Mouse (Mus musculus) stomach, embryonic 16.5 days (tissue): ENCODE data around the gene Retreg3. TPM values are rescaled to one million over a fixed set of nuclear protein-coding genes. Genes with fewer than 3 reads are reported as not detected.

Experiments
- ATAC-seq: fragments of 200-750 bp; cut with Nextera tagmentation; 2 replicates; pipeline ENCODE4 v1.8.0; 2017; ENCODE audit warnings: moderate number of reproducible peaks, moderate TSS enrichment; ENCODE audit not compliant: insufficient read depth, low FRiP score
- H3K27ac ChIP-seq: fragments of 300-500 bp; sonication (generic); 2 replicates; pipeline ENCODE4 v1.5.1; 2014; ENCODE audit warnings: low read length
- H3K27me3 ChIP-seq: fragments of 300-500 bp; sonication (generic); 2 replicates; pipeline ENCODE4 v1.6.1; 2014; ENCODE audit warnings: low read length, control low read depth, mixed read lengths; ENCODE audit not compliant: control insufficient read depth, insufficient read depth
- H3K36me3 ChIP-seq: fragments of 300-500 bp; sonication (generic); 2 replicates; pipeline ENCODE4 v1.6.1; 2014; ENCODE audit warnings: low read length; ENCODE audit not compliant: control insufficient read depth, insufficient read depth
- H3K4me1 ChIP-seq: fragments of 300-500 bp; sonication (generic); 2 replicates; pipeline ENCODE4 v1.6.1; 2014; ENCODE audit warnings: low read length, control low read depth, mixed read lengths; ENCODE audit not compliant: control insufficient read depth, insufficient read depth
- H3K4me2 ChIP-seq: fragments of 300-500 bp; sonication (generic); 2 replicates; pipeline ENCODE4 v1.6.1; 2014; ENCODE audit warnings: low read depth, low read length, mixed read lengths
- H3K4me3 ChIP-seq: fragments of 300-500 bp; sonication (generic); replicated peaks from 2 replicates; pipeline ENCODE4 v1.5.1; 2014; ENCODE audit warnings: mild to moderate bottlenecking, low read length
- H3K9ac ChIP-seq: fragments of 300-500 bp; sonication (generic); 2 replicates; pipeline ENCODE4 v1.6.1; 2014; ENCODE audit warnings: low read length
- H3K9me3 ChIP-seq: fragments of 300-500 bp; sonication (generic); replicated peaks from 2 replicates; pipeline ENCODE4 v1.6.1; 2016; ENCODE audit warnings: low read length, control low read depth; ENCODE audit not compliant: control insufficient read depth
- WGBS: fragments of 180-500 bp; shearing (Covaris S2); extraction: QIAGEN DNeasy Blood & Tissue Kit; methylation state at CpG from one replicate; pipeline ENCODE4 v1.1.7; 2014; 5-methylcytosine and 5-hydroxymethylcytosine counted together
- polyA plus RNA-seq: library from polyadenylated mRNA; unstranded; fragments of >200 nt; fragmentation: Nextera tagmentation; extraction: Ambion mirVana; gene quantifications from 2 replicates; pipeline ENCODE4 v1.2.1, GENCODE M21; 2015

The Retreg3 gene
- polyA plus RNA-seq: 18.7 and 20.1 TPM in 2 replicates

DNA sequence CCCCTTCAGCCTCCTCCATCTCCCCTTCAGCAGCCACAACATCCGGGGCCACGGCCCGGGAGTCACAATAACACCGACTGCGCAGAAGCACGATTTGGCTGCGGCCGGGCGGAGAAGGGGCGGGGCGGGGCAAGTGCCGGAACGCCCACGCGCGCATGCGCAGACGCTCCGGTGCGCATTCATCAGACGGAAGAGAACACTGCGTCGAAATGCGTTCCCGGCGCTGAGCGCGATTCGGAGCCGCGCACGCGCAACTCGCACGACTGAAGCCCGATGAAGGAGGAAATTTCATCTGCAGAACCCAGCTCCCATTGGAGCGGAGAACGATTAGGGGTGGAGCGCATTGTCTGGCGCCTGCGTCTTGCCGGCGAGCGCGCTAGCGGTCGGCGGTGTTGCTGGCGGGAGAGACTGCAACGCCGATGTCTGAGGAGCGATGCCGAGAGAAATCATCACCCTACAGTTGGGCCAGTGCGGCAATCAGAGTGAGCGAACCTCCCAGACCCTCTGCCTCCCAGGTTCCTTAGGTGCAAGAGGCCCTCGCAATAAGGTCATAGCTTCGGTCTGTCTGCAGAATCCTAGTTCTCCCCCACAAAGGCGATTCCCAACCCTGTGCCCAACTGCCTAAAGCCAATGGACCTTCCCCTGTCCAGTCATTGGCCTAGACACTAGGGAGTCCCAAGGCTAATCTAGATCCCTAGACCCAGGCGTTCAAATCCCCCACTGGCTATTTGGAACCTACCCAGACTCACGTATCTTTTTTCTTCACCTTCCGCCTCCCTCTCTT, at the start of gene Retreg3, which contains the start of gene Tubg1:
Gene Retreg3 (minus strand): TSS at position 133 of the 784 bp plus-strand sequence.
Gene Tubg1 (plus strand): TSS at position 178 of the 784 bp plus-strand sequence.
- peak within 1 kb of the TSS; percentile 93 for H3K9ac ChIP-seq
- ATAC-seq: peak; percentile 97
- WGBS: under 1% methylated on average over 61 of the region's 61 CpGs
- H3K4me3 ChIP-seq: peak within 1 kb of the TSS; percentile 93
- no peaks in the 10 kb centered on the region for H3K36me3 ChIP-seq
- peaks cover 18% of the 10 kb centered on the region for H3K4me1 ChIP-seq
- peak within 1 kb of the TSS; percentile 92 for H3K27ac ChIP-seq
- H3K4me2 ChIP-seq: peak within 1 kb of the TSS; percentile 96
- H3K9me3 ChIP-seq: no peaks in the 10 kb centered on the region
- H3K27me3 ChIP-seq: no peaks in the 10 kb centered on the region

DNA sequence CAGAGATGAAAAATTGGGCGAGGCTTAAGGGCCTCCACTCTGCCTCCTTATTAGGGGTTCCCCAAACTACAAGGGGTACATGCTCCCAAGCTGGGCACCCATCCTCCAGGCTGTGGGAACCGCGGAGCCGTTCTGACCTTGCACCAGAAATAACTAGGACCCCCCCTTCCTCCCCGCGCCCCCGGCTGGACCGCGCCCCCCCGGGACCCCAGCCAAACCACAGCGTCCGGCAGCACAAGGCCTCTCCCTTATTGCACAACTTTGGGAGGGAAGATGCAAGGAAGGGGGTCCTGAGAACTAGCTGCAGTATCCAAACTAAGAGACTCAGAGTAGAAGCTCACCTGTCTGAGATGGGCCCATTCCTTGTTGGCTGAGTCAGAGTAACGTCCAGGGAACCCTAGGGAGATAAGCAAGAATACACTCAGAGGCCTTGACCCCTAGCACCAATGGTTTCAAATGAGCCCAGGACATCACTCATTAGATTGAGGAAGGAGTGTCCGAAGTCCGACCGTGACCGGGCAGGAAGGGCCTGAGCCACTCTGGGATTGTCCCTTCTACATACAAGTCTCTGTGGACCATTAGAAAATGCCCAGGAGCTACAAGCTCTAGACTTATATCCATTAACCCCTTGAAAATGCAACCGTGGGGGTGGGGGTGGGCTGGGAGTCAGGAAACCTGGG, 48.7 kb upstream of the Retreg3 start:
- Histone ChIP-seq H3K4me2 (peak overlapping the region; percentile 92), H3K36me3 (peaks cover 22% of the 10 kb centered on the region), H3K9me3 (no peaks in the 10 kb centered on the region), H3K9ac (peak overlapping the region; percentile 90), H3K27ac (no peak overlapping the region), H3K27me3 (no peaks in the 10 kb centered on the region; the same call in 1 of the 2 replicates), H3K4me3 (peak overlapping the region; percentile 85), H3K4me1 (peaks cover 32% of the 10 kb centered on the region)
- no peak for ATAC-seq
- 71% methylated on average over 18 of the region's 18 CpGs for WGBS

DNA sequence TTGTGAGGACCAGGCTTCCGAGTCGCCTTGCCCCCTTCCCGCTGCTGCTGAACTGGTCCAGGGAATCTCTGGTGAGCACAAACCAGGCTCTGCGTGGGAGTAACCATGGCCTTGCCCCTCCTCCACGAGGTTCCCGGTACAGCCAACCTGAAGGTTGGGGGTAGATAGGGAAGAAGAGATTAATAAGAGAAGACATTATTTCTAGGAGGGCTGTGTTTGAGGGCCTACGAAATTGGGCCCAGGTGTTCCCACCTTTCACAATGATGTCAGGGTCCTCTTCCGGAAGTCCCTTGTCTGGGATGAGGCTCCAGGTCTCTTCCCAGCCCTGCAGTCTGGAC, 48.2 kb upstream of the Retreg3 start:
- H3K4me3 ChIP-seq: no peak overlapping the region
- ATAC-seq: no peak
- peaks cover 32% of the 10 kb centered on the region for H3K4me1 ChIP-seq
- H3K9me3 ChIP-seq: no peaks in the 10 kb centered on the region
- 68% methylated on average over 8 of the region's 8 CpGs for WGBS
- no peaks in the 10 kb centered on the region; the same call in 1 of the 2 replicates for H3K27me3 ChIP-seq
- no peak overlapping the region for H3K4me2 ChIP-seq
- peaks cover 25% of the 10 kb centered on the region for H3K36me3 ChIP-seq
- H3K9ac ChIP-seq: peak overlapping the region; percentile 90; the same call in 1 of the 2 replicates
- no peak overlapping the region for H3K27ac ChIP-seq

DNA sequence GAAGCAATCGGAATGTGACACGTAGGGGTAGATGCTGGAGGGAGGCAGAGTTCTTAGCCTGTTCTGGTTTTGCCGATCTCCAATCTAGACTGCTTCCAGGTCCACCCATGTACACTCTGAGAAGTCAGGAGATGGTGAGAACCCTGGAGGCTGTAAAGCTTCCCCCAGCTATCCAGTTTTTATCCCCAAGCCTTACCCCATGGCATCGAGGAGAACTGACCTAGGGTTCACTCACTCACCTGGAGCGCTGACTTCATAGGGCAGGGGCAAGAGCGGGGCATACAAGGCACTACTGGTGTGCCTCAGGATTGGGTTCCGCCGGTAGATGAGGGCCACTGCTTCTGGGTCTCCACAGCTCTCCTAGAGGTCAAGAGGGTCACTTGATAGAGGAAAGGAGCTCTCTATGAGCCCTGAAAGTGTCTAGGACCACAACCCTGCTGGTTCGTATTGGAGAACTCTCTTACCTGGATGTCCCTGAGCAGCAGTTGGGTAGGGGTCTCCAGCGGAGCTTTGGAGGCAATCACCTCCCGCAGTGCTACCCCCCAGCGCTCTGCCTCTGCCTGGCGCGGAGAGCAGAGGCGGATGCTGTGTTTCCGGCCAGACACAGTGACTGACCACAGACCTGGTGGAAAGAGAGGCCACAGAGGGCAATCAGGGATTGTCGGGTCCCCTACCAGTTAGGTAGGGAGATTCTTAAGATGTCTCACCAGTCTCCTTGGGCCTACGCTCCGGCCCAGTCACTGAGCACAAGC, 47.7 kb upstream of the Retreg3 start:
- H3K9ac ChIP-seq: no peak overlapping the region
- peaks cover 25% of the 10 kb centered on the region for H3K36me3 ChIP-seq
- H3K27ac ChIP-seq: no peak overlapping the region
- WGBS: 72% methylated on average over 19 of the region's 19 CpGs
- H3K4me3 ChIP-seq: no peak overlapping the region
- H3K4me2 ChIP-seq: no peak overlapping the region
- H3K9me3 ChIP-seq: no peaks in the 10 kb centered on the region
- no peak for ATAC-seq
- peaks cover 32% of the 10 kb centered on the region for H3K4me1 ChIP-seq
- H3K27me3 ChIP-seq: no peaks in the 10 kb centered on the region; the same call in 1 of the 2 replicates

DNA sequence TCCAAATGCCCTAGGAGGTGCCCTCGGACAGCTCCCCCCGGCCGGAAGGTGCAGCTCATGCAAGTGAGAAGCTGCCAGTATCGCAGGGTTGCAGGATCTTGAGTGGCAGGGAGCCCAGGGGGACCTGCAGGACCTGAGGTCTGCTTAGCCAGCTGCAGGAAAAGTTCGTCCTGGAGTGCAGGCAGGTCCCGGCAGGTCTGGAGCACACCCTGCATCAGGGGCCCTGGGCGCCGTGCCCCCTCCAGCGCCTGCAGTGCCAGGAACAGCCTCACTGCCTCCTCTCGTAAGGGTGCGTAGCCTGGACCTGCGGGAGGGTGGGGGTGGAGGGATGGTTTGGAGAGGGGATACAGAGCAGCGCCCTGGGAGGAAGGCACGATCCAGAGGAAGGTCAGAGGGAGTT, 46.7 kb upstream of the Retreg3 start:
- Histone ChIP-seq H3K9ac (0 out of 2 replicates have a peak overlapping the region, but pooled peaks have one; percentile 22), H3K27me3 (no peaks in the 10 kb centered on the region; the same call in 1 of the 2 replicates), H3K4me2 (peak overlapping the region; percentile 32; the same call in 1 of the 2 replicates), H3K9me3 (no peaks in the 10 kb centered on the region), H3K4me1 (peaks cover 30% of the 10 kb centered on the region), H3K36me3 (peaks cover 29% of the 10 kb centered on the region), H3K27ac (peak overlapping the region; percentile 28; the same call in 1 of the 2 replicates), H3K4me3 (0 out of 2 replicates have a peak overlapping the region, but pooled peaks have one; percentile 9)
- 72% methylated on average over 14 of the region's 14 CpGs for WGBS
- no peak for ATAC-seq

DNA sequence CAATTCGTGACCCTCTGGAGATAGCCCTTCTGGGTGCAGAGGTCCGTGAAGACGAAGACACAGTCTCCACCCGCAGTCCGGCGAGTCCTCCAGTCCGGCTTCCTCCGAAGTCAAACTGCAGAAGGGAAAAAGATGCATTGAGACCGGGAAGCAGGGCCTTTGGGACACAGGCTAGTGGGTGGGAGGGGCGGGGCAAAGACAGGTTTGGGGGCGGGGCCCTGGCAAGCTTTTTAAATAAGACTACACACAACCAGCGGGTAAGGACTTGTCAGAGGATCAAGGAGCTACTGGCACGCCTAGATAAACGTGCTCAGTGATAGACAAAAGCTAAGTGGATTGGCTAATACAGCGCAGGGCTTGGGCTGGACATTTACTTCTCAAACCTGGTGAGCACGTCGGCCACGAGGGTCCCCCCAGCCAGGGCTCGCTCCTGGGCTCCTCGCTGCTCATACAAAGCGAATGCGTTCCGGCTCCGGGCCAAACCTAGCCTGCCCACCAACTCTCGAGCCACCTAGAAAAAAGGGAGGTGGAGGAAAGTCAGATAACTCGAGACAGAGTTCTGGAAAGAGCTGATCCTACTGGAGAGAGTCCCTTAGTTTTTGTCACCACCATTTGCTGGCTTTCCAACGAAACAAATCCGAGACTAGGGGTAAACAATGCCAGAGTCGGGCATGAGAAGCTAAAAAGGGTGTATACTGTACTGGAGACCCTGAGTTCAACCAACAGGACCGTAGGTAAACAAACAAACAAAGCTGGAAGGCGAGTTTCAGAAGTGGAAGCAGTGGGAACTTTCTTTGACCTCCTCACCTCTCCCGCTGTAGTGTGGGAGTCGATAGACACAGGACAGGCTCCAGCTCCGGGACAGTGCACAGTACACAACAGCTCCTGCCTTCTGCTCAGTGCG, 45.2 kb upstream of the Retreg3 start:
- Histone ChIP-seq H3K27ac (peak overlapping the region; percentile 81), H3K4me2 (peak overlapping the region; percentile 49), H3K27me3 (no peaks in the 10 kb centered on the region; the same call in 1 of the 2 replicates), H3K9me3 (no peaks in the 10 kb centered on the region), H3K9ac (peak overlapping the region; percentile 34; the same call in 1 of the 2 replicates), H3K36me3 (peaks cover 31% of the 10 kb centered on the region), H3K4me3 (peak overlapping the region; percentile 38), H3K4me1 (peaks cover 30% of the 10 kb centered on the region)
- ATAC-seq: peak; percentile 68
- 48% methylated on average over 35 of the region's 35 CpGs for WGBS

DNA sequence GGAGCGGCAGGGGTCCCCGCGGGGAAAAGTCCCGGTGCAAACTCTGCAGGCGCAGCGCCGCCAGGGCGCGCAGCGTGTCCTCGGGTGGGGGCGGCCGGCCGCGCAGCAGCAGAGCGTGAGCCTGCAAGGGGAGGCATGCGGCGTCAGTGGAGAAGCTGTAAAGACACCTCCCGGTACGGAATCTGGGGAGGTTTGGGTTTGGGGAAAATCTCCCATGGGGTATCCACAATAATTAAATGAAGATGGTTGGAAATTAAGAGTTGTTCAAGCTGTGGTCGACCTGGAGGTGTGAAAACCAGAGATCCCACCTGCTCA, 44.6 kb upstream of the Retreg3 start:
- 41% methylated on average over 21 of the region's 21 CpGs for WGBS
- ATAC-seq: no peak
- Histone ChIP-seq H3K4me1 (peaks cover 24% of the 10 kb centered on the region), H3K27ac (peak overlapping the region; percentile 11; the same call in 1 of the 2 replicates), H3K9me3 (no peaks in the 10 kb centered on the region), H3K9ac (peak overlapping the region; percentile 60), H3K4me2 (peak overlapping the region; percentile 49), H3K27me3 (no peaks in the 10 kb centered on the region; the same call in 1 of the 2 replicates), H3K4me3 (peak overlapping the region; percentile 38), H3K36me3 (peaks cover 31% of the 10 kb centered on the region)
